Mouse (Mus musculus): ENCODE measurements around the gene Aldh3a2.

DNA sequence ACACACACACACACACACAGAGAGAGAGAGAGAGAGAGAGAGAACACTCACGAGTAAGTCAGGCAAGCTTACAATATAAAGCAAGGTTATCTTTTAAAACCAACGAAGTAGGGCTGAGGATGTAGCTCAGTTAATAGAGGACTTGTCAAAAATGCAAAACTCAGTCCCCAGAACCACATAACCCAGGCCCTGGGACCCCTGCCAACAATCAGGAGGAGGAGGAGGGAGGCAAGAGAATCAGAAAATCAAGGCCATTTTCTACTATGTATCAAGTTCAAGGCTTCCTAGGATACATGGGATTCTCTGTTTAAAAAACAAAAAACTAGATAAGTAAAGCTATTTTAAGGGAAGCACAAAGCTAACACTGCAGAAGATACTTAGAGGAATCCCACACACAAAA lies 49.6 kb upstream of the Aldh3a2 start:
- TF ChIP-seq CTCF (IDR thresholded peaks at IDR 0.05; ENCODE audit: low read depth, low read length) (no peak), POLR2A (IDR thresholded peaks at IDR 0.05; ENCODE audit: extremely low read depth, insufficient read depth, low read length) (no peak)
